8 mouse cellular contexts compared by ENCODE assay signal in genomic region chr17:35194844-35195630, GRCm38 (mm10). TPM values are rescaled to one million over a fixed set of nuclear protein-coding genes. Genes with fewer than 3 reads are reported as not detected.
DNase-seq lines count a peak whose midpoint lies in the region; ATAC-seq and TF ChIP-seq lines count a peak whose summit lies in the region.

No protein-coding gene starts in this region.

- 41% methylated on average over 19 of the region's 19 CpGs for whole genome bisulfite sequencing in embryonic facial prominence, embryonic 12.5 days
- WGBS in intestine, postnatal 0 days: 38% methylated on average over 19 of the region's 19 CpGs
- 48% methylated on average over 19 of the region's 19 CpGs for WGBS in neural tube, embryonic 14.5 days

- H3K4me3 ChIP-seq in layer of hippocampus, adult 2 months: peak overlapping the region; percentile 50
- peak overlapping the region; percentile 40 for H3K4me3 ChIP-seq in embryonic facial prominence, embryonic 12.5 days
- H3K4me3 ChIP-seq in intestine, postnatal 0 days (ENCODE audit: low read depth, low read length): peak overlapping the region; percentile 47
- H3K4me3 ChIP-seq in neural tube, embryonic 14.5 days (ENCODE audit: low read depth, low read length): peak overlapping the region; percentile 27

- ATAC-seq in embryonic facial prominence, embryonic 12.5 days (ENCODE audit: insufficient number of reproducible peaks, insufficient read depth, low FRiP score, low TSS enrichment): 0 out of 2 replicates have a peak, but pooled peaks have one; percentile 12
- ATAC-seq in intestine, postnatal 0 days: no peak; the same call in 1 of the 2 replicates
- no peak for ATAC-seq in neural tube, embryonic 14.5 days (ENCODE audit: low read depth)

- H3K9me3 ChIP-seq in embryonic facial prominence, embryonic 12.5 days: no peaks in the 10 kb centered on the region
- H3K9me3 ChIP-seq in intestine, postnatal 0 days (ENCODE audit: control insufficient read depth): no peaks in the 10 kb centered on the region
- no peaks in the 10 kb centered on the region for H3K9me3 ChIP-seq in neural tube, embryonic 14.5 days (ENCODE audit: control insufficient read depth, low read length)

- H3K27ac ChIP-seq in layer of hippocampus, adult 2 months: no peak overlapping the region
- H3K27ac ChIP-seq in embryonic facial prominence, embryonic 12.5 days: no peak overlapping the region
- no peak overlapping the region for H3K27ac ChIP-seq in intestine, postnatal 0 days (ENCODE audit: low read depth, low read length)
- H3K27ac ChIP-seq in neural tube, embryonic 14.5 days (ENCODE audit: low read depth, low read length): no peak overlapping the region

- H3K4me2 ChIP-seq in embryonic facial prominence, embryonic 12.5 days (replicated peaks): peak overlapping the region; percentile 68
- peak overlapping the region; percentile 95 for H3K4me2 ChIP-seq in intestine, postnatal 0 days (replicated peaks; ENCODE audit: low read depth)
- H3K4me2 ChIP-seq in neural tube, embryonic 14.5 days (ENCODE audit: low read depth, low read length): peak overlapping the region; percentile 55

- peaks cover 20% of the 10 kb centered on the region for H3K4me1 ChIP-seq in embryonic facial prominence, embryonic 12.5 days
- no peaks in the 10 kb centered on the region for H3K4me1 ChIP-seq in intestine, postnatal 0 days (replicated peaks; ENCODE audit: control insufficient read depth, insufficient read depth, low read length)
- peaks cover 4% of the 10 kb centered on the region; the same call in 1 of the 2 replicates for H3K4me1 ChIP-seq in neural tube, embryonic 14.5 days (ENCODE audit: control insufficient read depth, insufficient read depth, low read length)

- no peak for TF ChIP-seq CTCF in layer of hippocampus, adult 2 months (conservative IDR thresholded peaks at IDR 0.05)
- no peak for TF ChIP-seq CTCF in intestine, postnatal 0 days (IDR thresholded peaks at IDR 0.05; ENCODE audit: low read depth)

- H3K27me3 ChIP-seq in embryonic facial prominence, embryonic 12.5 days: peaks cover 53% of the 10 kb centered on the region
- H3K27me3 ChIP-seq in intestine, postnatal 0 days (replicated peaks; ENCODE audit: control insufficient read depth, insufficient read depth, low read length): peaks cover 9% of the 10 kb centered on the region
- H3K27me3 ChIP-seq in neural tube, embryonic 14.5 days (ENCODE audit: control insufficient read depth, insufficient read depth, low read length): peaks cover 25% of the 10 kb centered on the region

- peak overlapping the region; percentile 52 for H3K9ac ChIP-seq in embryonic facial prominence, embryonic 12.5 days
- H3K9ac ChIP-seq in intestine, postnatal 0 days (ENCODE audit: low read depth, low read length): no peak overlapping the region
- H3K9ac ChIP-seq in neural tube, embryonic 14.5 days (replicated peaks; ENCODE audit: low read depth, low read length): peak overlapping the region; percentile 25; the same call in 1 of the 2 replicates

- no peak for DNase-seq in layer of hippocampus, adult 2 months (ENCODE audit: low spot score in 2 of 2)
- no peak for DNase-seq in layer of hippocampus, adult 9-10 months (ENCODE audit: low spot score)
- DNase-seq in cerebellum, postnatal 25 days: no peak
- DNase-seq in layer of hippocampus, postnatal 14 days (ENCODE audit: low spot score in 2 of 2): no peak
- DNase-seq in embryo, embryonic 11 days: no peak

- H3K36me3 ChIP-seq in embryonic facial prominence, embryonic 12.5 days: no peaks in the 10 kb centered on the region
- H3K36me3 ChIP-seq in intestine, postnatal 0 days (ENCODE audit: control insufficient read depth, insufficient read depth): no peaks in the 10 kb centered on the region
- H3K36me3 ChIP-seq in neural tube, embryonic 14.5 days (ENCODE audit: control insufficient read depth, insufficient read depth, low read length): no peaks in the 10 kb centered on the region

RNA-seq across cellular contexts. Expression of gene Ltb, which starts 0.8 kb away (rescaled TPM):
- under 1 TPM; 0.76 to 0.77 TPM for total RNA-seq in layer of hippocampus, adult 2 months (2021)
- 0.95 and 0.98 TPM in 2 replicates for polyA plus RNA-seq in embryonic facial prominence, embryonic 12.5 days (2016; fragmentation: Nextera tagmentation; extraction: Ambion mirVana)
- 1.7 and 2.4 TPM in 2 replicates for polyA plus RNA-seq in intestine, postnatal 0 days (2015; fragmentation: Nextera tagmentation; extraction: Ambion mirVana)
- 0.31 and 0.62 TPM in 2 replicates for polyA plus RNA-seq in neural tube, embryonic 14.5 days (2014; fragmentation: Nextera tagmentation; extraction: Ambion mirVana)
- total RNA-seq in layer of hippocampus, postnatal 14 days (2021): 1 to 10 TPM in 1 of 2 experiments, under 1 TPM in 1; 0.55 to 1.0 TPM

RNA-seq across cellular contexts. Expression of gene Tnf, which starts 6.8 kb away (rescaled TPM):
- not detected for total RNA-seq in layer of hippocampus, adult 2 months (2021)
- 0.15 and 0.25 TPM in 2 replicates for polyA plus RNA-seq in embryonic facial prominence, embryonic 12.5 days (2016; fragmentation: Nextera tagmentation; extraction: Ambion mirVana)
- polyA plus RNA-seq in intestine, postnatal 0 days (2015; fragmentation: Nextera tagmentation; extraction: Ambion mirVana): 0.17 and 0.27 TPM in 2 replicates
- polyA plus RNA-seq in neural tube, embryonic 14.5 days (2014; fragmentation: Nextera tagmentation; extraction: Ambion mirVana): not detected in 2 replicates
- total RNA-seq in layer of hippocampus, postnatal 14 days (2021): under 1 TPM in 1 of 2 experiments, not detected in 1; 0.31 TPM

RNA-seq across cellular contexts. Expression of gene Lst1, which starts 6.8 kb away (rescaled TPM):
- 1 to 10 TPM; 6.2 to 8.6 TPM for total RNA-seq in layer of hippocampus, adult 2 months (2021)
- polyA plus RNA-seq in embryonic facial prominence, embryonic 12.5 days (2016; fragmentation: Nextera tagmentation; extraction: Ambion mirVana): 5.9 and 7.7 TPM in 2 replicates
- 11.3 and 12.9 TPM in 2 replicates for polyA plus RNA-seq in intestine, postnatal 0 days (2015; fragmentation: Nextera tagmentation; extraction: Ambion mirVana)
- polyA plus RNA-seq in neural tube, embryonic 14.5 days (2014; fragmentation: Nextera tagmentation; extraction: Ambion mirVana): 3.7 and 8.8 TPM in 2 replicates
- total RNA-seq in layer of hippocampus, postnatal 14 days (2021): 10 to 100 TPM in 1 of 2 experiments, 1 to 10 TPM in 1; 8.2 to 12.1 TPM

RNA-seq across cellular contexts. Expression of gene Lta, which starts 10.1 kb away (rescaled TPM):
- total RNA-seq in layer of hippocampus, adult 2 months (2021): under 1 TPM; 0.54 to 0.59 TPM
- 0.22 and 0.27 TPM in 2 replicates for polyA plus RNA-seq in embryonic facial prominence, embryonic 12.5 days (2016; fragmentation: Nextera tagmentation; extraction: Ambion mirVana)
- 0.10 and 0.42 TPM in 2 replicates for polyA plus RNA-seq in intestine, postnatal 0 days (2015; fragmentation: Nextera tagmentation; extraction: Ambion mirVana)
- polyA plus RNA-seq in neural tube, embryonic 14.5 days (2014; fragmentation: Nextera tagmentation; extraction: Ambion mirVana): 0.24 and 0.26 TPM in 2 replicates
- total RNA-seq in layer of hippocampus, postnatal 14 days (2021): 1 to 10 TPM in 1 of 2 experiments, under 1 TPM in 1; 0.62 to 1.1 TPM

RNA-seq across cellular contexts. Expression of gene Aif1, which starts 19.2 kb away (rescaled TPM):
- 10 to 100 TPM; 11.1 to 11.8 TPM for total RNA-seq in layer of hippocampus, adult 2 months (2021)
- polyA plus RNA-seq in embryonic facial prominence, embryonic 12.5 days (2016; fragmentation: Nextera tagmentation; extraction: Ambion mirVana): 7.0 and 7.3 TPM in 2 replicates
- 23.1 and 25.4 TPM in 2 replicates for polyA plus RNA-seq in intestine, postnatal 0 days (2015; fragmentation: Nextera tagmentation; extraction: Ambion mirVana)
- 6.7 and 10.7 TPM in 2 replicates for polyA plus RNA-seq in neural tube, embryonic 14.5 days (2014; fragmentation: Nextera tagmentation; extraction: Ambion mirVana)
- total RNA-seq in layer of hippocampus, postnatal 14 days (2021): 10 to 100 TPM in 1 of 2 experiments, 1 to 10 TPM in 1; 9.9 to 10.4 TPM
